Mouse (Mus musculus) hindbrain, embryonic 10.5 days (tissue): ENCODE measurements around the gene Tagln. TPM values are rescaled to one million over a fixed set of nuclear protein-coding genes. Genes with fewer than 3 reads are reported as not detected.

Experiments used
- DNase-seq: peaks from one replicate; pipeline ENCODE4 v3.0.0-alpha.2; 2017; ENCODE audit warnings: low spot score
- H3K27ac ChIP-seq: fragments of 300-500 bp; sonication (generic); 2 replicates; pipeline ENCODE4 v1.5.1; 2016; ENCODE audit warnings: mild to moderate bottlenecking, moderate library complexity
- H3K27me3 ChIP-seq: fragments of 300-500 bp; sonication (generic); 2 replicates; pipeline ENCODE4 v1.6.1; 2016; ENCODE audit warnings: mild to moderate bottlenecking; ENCODE audit not compliant: poor library complexity, insufficient read depth, severe bottlenecking
- H3K36me3 ChIP-seq: fragments of 300-500 bp; sonication (generic); 2 replicates; pipeline ENCODE4 v1.6.1; 2016; ENCODE audit warnings: mild to moderate bottlenecking, moderate library complexity
- H3K4me1 ChIP-seq: fragments of 300-500 bp; sonication (generic); replicated peaks from 2 replicates; pipeline ENCODE4 v1.6.1; 2016; ENCODE audit warnings: mild to moderate bottlenecking
- H3K4me3 ChIP-seq: fragments of 300-500 bp; sonication (generic); 2 replicates; pipeline ENCODE4 v1.5.1; 2016; ENCODE audit warnings: mild to moderate bottlenecking, moderate library complexity
- H3K9me3 ChIP-seq: fragments of 300-500 bp; sonication (generic); 2 replicates; pipeline ENCODE4 v1.6.1; 2016; ENCODE audit warnings: mild to moderate bottlenecking, moderate library complexity
- WGBS: fragments of 180-500 bp; shearing (Covaris S2); methylation state at CpG from one replicate; pipeline ENCODE4 v1.1.7; 2016; 5-methylcytosine and 5-hydroxymethylcytosine counted together
- polyA plus RNA-seq: library from polyadenylated mRNA; unstranded; fragments of >200 nt; fragmentation: Nextera tagmentation; extraction: Ambion mirVana; gene quantifications from 2 replicates; pipeline ENCODE4 v1.2.1, GENCODE M21; 2016

The Tagln gene
- 23.0 and 34.8 TPM in 2 replicates for polyA plus RNA-seq

- 7% methylated on average over 21 of the region's 21 CpGs for whole genome bisulfite sequencing
- peak within 1 kb of the TSS; percentile 41 for H3K4me3 ChIP-seq
Measured at GRCm38 (mm10) chr9:45935628-45936210, at the start of gene Tagln. Gene Tagln, minus strand, starts transcription at chr9:45936058.

GRCm38 (mm10) chr9:45985229-45985567, 49.3 kb upstream of the Tagln start:
- Histone ChIP-seq H3K36me3 (peaks cover 22% of the 10 kb centered on the region), H3K4me3 (peak overlapping the region; percentile 95), H3K9me3 (no peaks in the 10 kb centered on the region), H3K27me3 (no peaks in the 10 kb centered on the region), H3K4me1 (peaks cover 42% of the 10 kb centered on the region), H3K27ac (peak overlapping the region; percentile 99)
- DNase-seq: peak; percentile 23
- 3% methylated on average over 4 of the region's 4 CpGs for WGBS

More at GRCm38 (mm10) chr9:45935628-45936210, at the start of gene Tagln:
- Histone ChIP-seq H3K27me3 (peaks cover 8% of the 10 kb centered on the region; the same call in 1 of the 2 replicates), H3K4me1 (peaks cover 22% of the 10 kb centered on the region), H3K36me3 (peaks cover 37% of the 10 kb centered on the region), H3K9me3 (no peaks in the 10 kb centered on the region), H3K27ac (peak within 1 kb of the TSS; percentile 78)
- peak; percentile 57 for DNase-seq

GRCm38 (mm10) chr9:45984409-45985228, 48.8 kb upstream of the Tagln start:
- Histone ChIP-seq H3K27me3 (no peaks in the 10 kb centered on the region), H3K9me3 (no peaks in the 10 kb centered on the region), H3K27ac (peak overlapping the region; percentile 99), H3K4me3 (peak overlapping the region; percentile 95), H3K4me1 (peaks cover 42% of the 10 kb centered on the region), H3K36me3 (peaks cover 22% of the 10 kb centered on the region)
- under 1% methylated on average over 75 of the region's 76 CpGs for WGBS
- DNase-seq: peak; percentile 94

GRCm38 (mm10) chr9:45983676-45984408, 48.0 kb upstream of the Tagln start:
- Histone ChIP-seq H3K27ac (peak overlapping the region; percentile 99), H3K27me3 (no peaks in the 10 kb centered on the region), H3K4me3 (peak overlapping the region; percentile 95), H3K36me3 (peaks cover 23% of the 10 kb centered on the region), H3K9me3 (no peaks in the 10 kb centered on the region), H3K4me1 (peaks cover 42% of the 10 kb centered on the region)
- DNase-seq: peak; percentile 44
- 3% methylated on average over 23 of the region's 23 CpGs for WGBS

- no peak overlapping the region for H3K27ac ChIP-seq
- H3K4me3 ChIP-seq: no peak overlapping the region
- no peaks in the 10 kb centered on the region for H3K9me3 ChIP-seq
- no peaks in the 10 kb centered on the region for H3K27me3 ChIP-seq
- peaks cover 48% of the 10 kb centered on the region for H3K36me3 ChIP-seq
- DNase-seq: no peak
- H3K4me1 ChIP-seq: peaks cover 42% of the 10 kb centered on the region
Measured at GRCm38 (mm10) chr9:45981331-45981730, 45.5 kb upstream of the Tagln start.

- WGBS: 90% methylated on average over 1 of the region's 1 CpGs
- peaks cover 54% of the 10 kb centered on the region for H3K36me3 ChIP-seq
- peaks cover 37% of the 10 kb centered on the region for H3K4me1 ChIP-seq
- H3K27me3 ChIP-seq: no peaks in the 10 kb centered on the region
- H3K4me3 ChIP-seq: no peak overlapping the region
- H3K9me3 ChIP-seq: no peaks in the 10 kb centered on the region
- DNase-seq: no peak
- no peak overlapping the region for H3K27ac ChIP-seq
Measured at GRCm38 (mm10) chr9:45980611-45981010, 44.8 kb upstream of the Tagln start.

- 92% methylated on average over 2 of the region's 2 CpGs for WGBS
- Histone ChIP-seq H3K9me3 (no peaks in the 10 kb centered on the region), H3K27me3 (no peaks in the 10 kb centered on the region), H3K36me3 (peaks cover 61% of the 10 kb centered on the region), H3K27ac (no peak overlapping the region), H3K4me3 (no peak overlapping the region), H3K4me1 (peaks cover 28% of the 10 kb centered on the region)
- no peak for DNase-seq
Measured at GRCm38 (mm10) chr9:45979778-45980177, 43.9 kb upstream of the Tagln start.

- no peaks in the 10 kb centered on the region for H3K27me3 ChIP-seq
- no peaks in the 10 kb centered on the region for H3K9me3 ChIP-seq
- peaks cover 77% of the 10 kb centered on the region for H3K36me3 ChIP-seq
- H3K4me1 ChIP-seq: peaks cover 9% of the 10 kb centered on the region
- H3K4me3 ChIP-seq: no peak overlapping the region
- no peak overlapping the region for H3K27ac ChIP-seq
- WGBS: 89% methylated on average over 2 of the region's 2 CpGs
- no peak for DNase-seq
Measured at GRCm38 (mm10) chr9:45976884-45977283, 41.0 kb upstream of the Tagln start.

- Histone ChIP-seq H3K27ac (no peak overlapping the region), H3K27me3 (no peaks in the 10 kb centered on the region), H3K4me1 (0 out of 2 replicates have a peak, but pooled peaks cover 3% of the 10 kb centered on the region), H3K4me3 (no peak overlapping the region), H3K36me3 (peaks cover 88% of the 10 kb centered on the region), H3K9me3 (no peaks in the 10 kb centered on the region)
- WGBS: 96% methylated on average over 6 of the region's 6 CpGs
- DNase-seq: no peak
Measured at GRCm38 (mm10) chr9:45963577-45963976, 27.7 kb upstream of the Tagln start.

- 91% methylated on average over 2 of the region's 2 CpGs for WGBS
- Histone ChIP-seq H3K27ac (no peak overlapping the region), H3K9me3 (no peaks in the 10 kb centered on the region), H3K4me3 (no peak overlapping the region), H3K4me1 (0 out of 2 replicates have a peak, but pooled peaks cover 5% of the 10 kb centered on the region), H3K27me3 (no peaks in the 10 kb centered on the region), H3K36me3 (peaks cover 71% of the 10 kb centered on the region)
- no peak for DNase-seq
Measured at GRCm38 (mm10) chr9:45961855-45962254, 26.0 kb upstream of the Tagln start.

GRCm38 (mm10) chr9:45959661-45960060, 23.8 kb upstream of the Tagln start:
- 82% methylated on average over 7 of the region's 7 CpGs for WGBS
- H3K9me3 ChIP-seq: no peaks in the 10 kb centered on the region
- H3K4me1 ChIP-seq: peaks cover 20% of the 10 kb centered on the region
- DNase-seq: no peak
- H3K36me3 ChIP-seq: peaks cover 49% of the 10 kb centered on the region
- no peak overlapping the region for H3K27ac ChIP-seq
- no peaks in the 10 kb centered on the region for H3K27me3 ChIP-seq
- H3K4me3 ChIP-seq: no peak overlapping the region

GRCm38 (mm10) chr9:45958851-45959250, 23.0 kb upstream of the Tagln start:
- DNase-seq: no peak
- no peak overlapping the region for H3K4me3 ChIP-seq
- peaks cover 41% of the 10 kb centered on the region for H3K36me3 ChIP-seq
- WGBS: 51% methylated on average over 4 of the region's 4 CpGs
- no peaks in the 10 kb centered on the region for H3K9me3 ChIP-seq
- no peaks in the 10 kb centered on the region for H3K27me3 ChIP-seq
- no peak overlapping the region for H3K27ac ChIP-seq
- peaks cover 28% of the 10 kb centered on the region for H3K4me1 ChIP-seq
